Mouse (Mus musculus) frontal cortex, postnatal 14 days (tissue): ENCODE measurements around the gene Hes2.

Source experiments
- DNase-seq, 2 experiments: peaks; one replicate each; pipeline ENCODE4 v3.0.0; 2022; ENCODE audit warnings: low spot score in 2 of 2

Hes2 gene

DNA sequence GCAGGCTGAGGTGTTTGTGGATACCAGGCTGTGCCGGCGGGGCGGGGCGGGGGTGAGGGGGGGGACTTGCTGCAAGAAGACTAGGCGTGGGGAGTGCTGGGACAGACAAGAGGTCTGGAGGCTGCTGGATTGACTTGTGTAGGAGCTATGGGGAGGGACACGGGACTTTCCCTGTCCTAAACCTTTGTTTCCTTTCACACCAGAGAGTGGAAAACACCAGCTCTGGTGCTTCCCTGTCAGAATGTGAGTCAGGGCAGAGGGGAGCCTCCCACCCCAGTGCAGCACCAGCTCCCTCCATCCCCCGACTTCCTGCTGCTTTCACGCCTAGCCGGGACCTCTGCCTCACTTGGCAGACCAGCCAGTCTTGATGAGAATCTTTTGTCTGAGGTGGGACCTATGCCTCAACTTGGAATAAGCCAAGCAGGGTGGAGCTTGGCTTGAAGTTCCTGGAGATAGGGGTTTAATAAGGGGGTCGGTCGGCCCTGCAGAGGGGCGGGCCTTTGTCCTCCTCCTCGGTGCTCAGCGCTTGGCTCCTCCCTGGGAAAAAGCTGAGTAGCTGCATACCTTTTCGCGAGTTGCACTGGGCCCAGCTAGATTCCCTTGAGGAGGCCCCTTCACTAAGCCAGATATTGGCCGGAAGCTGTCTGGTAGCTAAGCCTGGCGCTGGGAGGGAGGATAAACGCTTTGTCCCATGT lies 27.0 kb downstream of the Hes2 start:
- no peak for DNase-seq

DNA sequence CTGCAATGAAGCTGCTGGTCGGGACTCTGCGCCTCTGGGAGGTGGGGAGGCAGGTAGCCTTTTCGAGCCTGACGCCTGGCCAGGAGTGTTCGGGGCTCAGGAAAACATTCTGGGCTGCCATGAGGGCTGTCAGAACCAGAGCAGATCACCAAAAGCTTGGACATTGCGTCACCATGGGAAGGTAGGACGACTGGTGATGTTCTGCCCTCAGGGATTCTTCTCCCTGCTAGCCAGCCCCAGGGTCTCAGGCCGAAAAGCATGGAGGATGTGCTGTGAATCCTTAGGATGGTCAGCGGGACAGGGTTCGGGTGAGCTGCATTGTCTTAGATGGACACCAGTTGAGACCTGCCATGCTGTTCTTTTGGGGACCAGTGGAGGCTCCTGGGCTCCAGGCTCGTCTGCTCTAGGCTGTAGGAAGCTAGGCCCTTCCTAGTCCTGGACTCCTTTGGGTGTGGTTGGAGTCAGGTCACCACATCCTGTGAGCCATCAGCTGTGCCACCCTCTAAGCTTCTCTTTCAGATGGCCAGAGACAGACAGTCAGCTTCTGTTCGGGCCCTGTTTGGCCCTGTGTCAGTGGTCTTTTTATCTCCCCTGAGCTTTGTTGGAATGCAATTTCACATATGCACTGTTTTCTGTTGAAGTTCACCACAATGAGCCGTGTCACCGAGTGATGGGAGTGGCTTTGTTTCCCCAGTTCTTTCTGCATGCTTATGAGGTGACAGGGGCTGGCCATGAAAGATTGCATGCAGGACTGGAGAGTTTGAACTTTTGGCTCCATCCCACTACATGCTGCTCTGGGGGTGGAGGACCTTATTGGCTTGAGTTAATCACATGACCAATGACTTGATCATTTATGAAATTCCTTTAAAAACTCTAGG lies 27.8 kb downstream of the Hes2 start:
- no peak for DNase-seq

DNA sequence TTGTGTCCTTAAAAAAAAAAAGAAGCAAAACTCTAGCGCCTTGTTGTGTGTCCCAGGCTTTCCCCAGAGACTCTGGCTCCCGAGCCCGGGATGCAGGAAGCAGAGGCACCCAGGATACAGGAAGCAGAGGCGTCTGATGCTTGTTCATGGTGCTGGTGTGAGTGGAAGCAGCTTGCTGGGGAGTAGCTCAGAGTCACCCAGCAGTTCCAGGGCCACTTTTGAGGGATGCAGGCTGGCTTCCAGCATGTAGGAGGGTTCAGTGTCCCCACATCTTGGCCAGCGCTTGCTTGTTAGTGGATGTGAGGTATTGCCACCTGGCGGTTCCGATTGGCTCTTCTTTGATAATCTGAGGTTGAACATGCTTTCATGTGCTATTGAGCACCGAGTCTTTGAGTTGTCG lies 28.5 kb downstream of the Hes2 start:
- no peak for DNase-seq

DNA sequence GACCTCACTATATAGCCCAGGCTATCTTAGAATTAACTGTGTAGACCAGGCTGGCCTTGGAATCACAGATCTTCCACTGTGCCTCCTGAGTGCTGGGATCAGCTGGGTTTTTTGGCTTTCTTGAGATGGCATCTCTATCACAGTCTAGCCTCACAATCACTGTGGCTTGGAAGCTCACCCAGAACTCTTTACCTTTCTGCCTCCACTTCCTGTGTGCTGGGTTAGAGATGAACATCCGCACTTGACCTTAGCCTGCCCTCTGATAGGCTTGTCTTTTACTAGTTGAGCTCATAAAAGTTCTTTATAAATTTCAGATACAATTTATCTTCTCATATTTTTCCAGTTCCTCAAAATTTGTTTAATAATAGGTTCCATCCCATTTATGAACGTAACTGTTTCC lies 30.0 kb downstream of the Hes2 start:
- no peak for DNase-seq

DNA sequence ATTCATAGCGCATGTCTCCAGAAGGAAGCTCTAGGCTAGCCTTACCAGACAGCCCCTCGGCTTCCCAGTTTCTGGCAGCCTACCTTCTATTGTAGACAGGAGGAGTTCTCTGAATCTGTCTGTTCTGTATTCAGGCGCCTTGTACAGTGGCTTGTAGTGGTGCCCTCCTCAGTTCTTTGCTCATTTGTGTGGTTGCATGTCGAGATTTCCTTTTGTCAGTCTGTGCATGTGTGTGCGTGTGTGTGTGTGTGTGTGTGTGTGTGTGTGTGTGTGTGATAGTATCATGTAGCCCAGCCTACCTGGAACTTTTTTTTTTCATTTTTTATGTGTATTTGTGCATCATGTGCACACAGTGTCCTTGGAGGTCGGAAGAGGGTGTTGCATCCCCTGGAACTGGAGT lies 30.4 kb downstream of the Hes2 start:
- no peak for DNase-seq

DNA sequence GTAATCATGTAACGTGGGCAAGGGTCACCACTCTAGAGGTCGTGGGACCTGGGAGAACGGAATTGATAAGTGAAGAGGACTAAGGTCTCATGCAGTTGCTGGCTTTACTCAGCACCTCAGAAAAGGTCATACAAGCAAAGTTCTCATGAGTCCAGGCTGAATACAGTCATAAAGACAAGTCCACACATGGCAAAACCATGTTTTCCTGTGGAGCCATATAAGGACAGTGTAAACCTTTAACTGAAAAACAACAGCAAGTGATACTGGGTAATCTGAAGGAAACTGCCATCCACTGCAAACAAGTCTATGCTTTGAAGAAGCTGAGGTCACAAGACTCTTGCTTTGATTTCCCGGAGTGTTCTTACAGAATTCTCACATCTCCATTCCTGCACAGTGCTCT lies 31.0 kb downstream of the Hes2 start:
- DNase-seq = no peak

DNA sequence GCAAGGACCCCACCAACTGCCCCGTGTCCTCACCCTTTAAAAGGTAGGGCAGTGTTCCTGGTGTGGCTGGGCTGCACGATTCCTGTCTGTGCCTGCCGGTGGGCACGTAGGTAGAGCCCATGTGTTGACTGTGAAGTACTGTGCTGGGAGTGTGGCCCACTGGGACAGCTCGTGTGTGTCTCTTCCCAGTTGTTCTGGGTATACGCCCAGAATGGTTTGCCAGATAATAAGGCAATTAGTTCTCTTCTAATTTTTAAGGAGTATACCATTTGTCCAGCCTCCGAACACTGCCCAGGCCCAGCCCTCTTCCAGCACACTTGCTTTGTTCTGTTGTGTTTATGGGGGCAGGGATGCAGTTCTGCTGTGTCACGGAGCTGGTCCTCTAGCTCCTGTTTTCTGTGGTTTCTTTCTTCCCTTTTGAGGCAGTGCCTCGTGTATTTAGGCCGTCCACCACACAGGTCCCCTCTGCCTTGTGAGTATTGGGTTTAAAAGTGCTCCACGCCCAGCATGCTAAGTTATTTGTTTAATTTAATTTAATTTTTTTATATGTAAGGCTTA lies 31.5 kb downstream of the Hes2 start:
- DNase-seq = no peak

DNA sequence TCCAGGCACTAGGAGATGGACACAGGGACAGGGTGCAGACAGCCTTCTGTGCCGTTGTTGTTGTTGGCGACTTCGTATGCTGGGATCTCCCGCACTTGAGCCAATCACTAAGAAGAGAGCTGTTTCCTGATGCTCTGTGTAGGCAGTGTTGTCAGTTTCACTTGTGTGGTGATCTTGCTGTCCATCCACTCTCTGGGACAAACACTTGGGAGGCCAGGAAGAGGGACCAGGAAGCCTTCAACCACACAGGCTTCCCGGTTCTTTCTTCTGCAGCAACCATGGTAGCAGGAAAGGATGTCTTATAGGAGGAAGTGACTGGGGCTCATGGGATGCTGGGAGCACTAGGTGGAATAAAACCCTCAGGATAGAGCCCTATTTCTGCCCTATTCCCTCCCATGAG lies 32.0 kb downstream of the Hes2 start:
- no peak for DNase-seq

DNA sequence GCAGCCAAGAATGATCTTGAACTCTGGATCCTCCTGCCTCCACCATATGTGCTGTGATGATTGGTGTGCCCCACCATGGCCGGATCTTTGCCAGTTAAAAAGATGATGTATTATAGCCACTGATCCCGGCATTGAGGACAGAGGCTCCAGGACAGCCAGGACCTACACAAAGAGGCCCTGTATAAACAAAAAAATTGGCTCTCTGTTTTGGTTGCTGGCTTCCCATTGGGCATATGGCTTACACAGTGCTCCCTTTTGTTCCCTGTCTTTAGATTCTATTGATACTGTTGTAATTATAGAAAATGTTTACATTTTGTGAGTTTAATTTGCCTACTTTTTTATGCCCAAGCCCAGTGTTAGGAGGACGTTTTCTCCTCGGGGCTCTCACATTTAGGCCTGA lies 33.9 kb downstream of the Hes2 start:
- DNase-seq = no peak

DNA sequence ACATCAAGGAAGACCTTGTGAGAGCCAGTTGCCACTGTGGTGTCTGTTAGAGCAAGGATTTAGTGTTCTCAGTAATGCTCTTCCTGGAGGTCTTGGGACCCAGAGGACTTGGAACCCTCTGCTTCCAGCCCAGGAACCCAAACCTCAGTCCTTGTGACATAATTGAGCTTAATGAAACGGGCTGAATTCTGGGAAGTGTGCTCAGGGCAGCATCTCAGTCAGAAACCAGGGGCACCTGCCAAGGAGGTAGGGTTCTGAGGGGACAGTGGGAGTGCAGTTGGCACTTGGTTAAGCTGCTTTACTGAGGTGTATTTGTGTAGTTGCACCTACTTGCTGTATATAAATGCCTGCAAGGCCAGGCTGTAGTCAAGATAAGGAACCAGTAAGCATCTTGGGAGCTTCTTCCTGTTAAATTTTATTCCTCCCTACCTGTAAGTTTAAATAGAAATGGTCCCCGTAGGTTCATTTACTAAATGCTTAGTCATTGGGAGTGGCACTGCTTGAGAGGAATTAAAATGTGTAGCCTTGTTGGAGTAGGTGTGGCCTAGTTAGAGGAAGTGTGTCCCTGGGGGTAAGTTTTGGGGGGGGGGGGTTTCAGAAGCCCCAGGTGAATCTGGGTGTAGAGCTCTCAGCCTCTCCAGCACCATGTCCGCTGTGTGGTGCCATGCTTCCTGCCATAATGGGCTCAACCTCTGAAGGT lies 36.0 kb downstream of the Hes2 start:
- DNase-seq = no peak

DNA sequence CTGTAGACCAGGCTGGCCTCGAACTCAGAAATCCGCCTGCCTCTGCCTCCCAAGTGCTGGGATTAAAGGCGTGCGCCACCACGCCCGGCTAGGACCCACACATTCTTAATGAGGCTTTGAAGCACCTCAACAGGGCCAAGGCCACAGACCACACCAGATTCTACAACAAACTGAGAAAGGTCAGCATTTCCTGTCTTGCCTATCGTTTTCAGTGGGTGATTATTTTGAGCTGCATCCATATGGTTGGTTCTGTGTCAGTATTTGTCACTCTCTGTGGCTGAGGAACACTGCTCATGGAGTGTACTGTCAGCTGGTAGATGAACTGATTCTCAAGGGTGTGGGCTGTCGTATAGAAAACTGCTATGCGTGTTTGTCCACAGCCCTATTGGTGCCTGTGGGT lies 37.6 kb downstream of the Hes2 start:
- no peak for DNase-seq

DNA sequence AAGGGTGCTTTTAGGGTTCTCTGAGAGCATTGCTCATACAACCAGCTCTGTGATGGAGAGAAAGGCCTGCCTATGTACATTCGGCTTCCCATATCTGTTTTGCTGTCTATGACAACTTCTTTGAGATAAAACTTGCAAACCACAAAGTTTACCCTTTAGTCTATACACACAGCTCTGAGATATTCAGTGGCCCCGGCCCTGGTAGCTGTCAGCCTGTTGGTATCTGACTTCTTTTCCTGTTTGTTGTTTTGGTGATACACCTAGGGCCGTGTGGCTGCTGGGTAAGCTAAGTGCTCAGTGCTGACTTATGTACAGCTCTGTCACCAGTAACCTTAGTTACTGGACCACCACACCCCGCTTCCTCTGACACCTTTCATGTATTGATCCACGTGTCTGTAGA lies 38.9 kb downstream of the Hes2 start:
- DNase-seq = no peak

DNA sequence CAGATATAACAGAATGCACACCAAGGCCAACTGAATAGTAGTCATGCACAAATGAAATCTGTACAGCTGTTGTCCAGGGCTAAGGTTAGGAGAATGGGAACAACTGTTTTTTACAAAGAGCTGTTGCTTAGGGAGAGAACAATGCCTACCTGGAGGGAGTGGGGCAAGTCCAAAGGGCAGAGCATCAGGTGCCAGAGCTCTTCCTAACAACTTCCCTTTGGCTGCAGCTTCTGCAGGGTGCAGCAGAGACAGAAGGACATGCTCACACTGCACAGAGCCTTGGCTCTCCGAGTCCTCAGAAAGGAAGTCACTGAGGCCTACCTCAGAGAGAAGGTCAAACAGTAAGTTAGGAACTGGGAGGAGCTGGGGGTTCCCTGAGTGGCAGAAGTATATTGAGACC lies 41.0 kb downstream of the Hes2 start:
- no peak for DNase-seq

DNA sequence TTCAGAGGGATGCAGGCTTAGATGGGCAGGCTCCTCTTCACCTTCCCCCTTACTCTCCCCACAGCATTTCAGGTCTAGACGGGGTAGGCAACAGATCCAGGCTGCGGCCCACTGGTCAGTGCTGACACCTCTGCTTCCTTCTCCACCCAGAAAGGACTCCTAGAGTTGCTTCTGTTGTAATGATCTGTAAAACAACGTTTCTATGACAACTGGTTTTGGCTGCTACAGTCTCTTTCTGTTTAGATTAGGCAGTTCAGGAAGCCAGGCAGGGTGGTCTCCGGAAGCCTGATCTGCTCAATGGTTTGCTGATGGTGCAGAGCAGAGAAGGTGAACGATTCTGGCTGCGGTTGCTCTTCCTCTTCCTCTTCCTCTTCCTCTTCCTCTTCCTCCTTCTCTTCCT lies 42.8 kb downstream of the Hes2 start:
- DNase-seq = no peak

DNA sequence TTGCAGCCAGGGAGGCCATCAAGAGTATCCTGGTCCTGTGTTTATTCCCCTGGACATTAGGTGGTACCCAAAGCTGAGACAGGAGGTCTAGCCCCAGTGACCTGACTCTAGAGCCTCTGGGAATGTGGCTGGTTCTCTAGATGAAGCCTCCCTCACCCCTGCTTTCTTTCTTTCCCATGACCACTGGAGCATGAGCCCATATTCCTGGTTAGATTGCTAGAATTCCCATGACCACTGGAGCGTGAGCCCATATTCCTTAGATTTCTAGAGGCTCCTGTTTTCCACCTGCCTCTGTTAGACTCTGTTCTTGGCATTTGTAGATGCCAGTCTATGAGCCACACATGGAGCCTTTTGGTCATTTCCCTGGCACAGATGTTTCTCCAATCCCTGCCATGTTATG lies 43.8 kb downstream of the Hes2 start:
- DNase-seq = no peak

DNA sequence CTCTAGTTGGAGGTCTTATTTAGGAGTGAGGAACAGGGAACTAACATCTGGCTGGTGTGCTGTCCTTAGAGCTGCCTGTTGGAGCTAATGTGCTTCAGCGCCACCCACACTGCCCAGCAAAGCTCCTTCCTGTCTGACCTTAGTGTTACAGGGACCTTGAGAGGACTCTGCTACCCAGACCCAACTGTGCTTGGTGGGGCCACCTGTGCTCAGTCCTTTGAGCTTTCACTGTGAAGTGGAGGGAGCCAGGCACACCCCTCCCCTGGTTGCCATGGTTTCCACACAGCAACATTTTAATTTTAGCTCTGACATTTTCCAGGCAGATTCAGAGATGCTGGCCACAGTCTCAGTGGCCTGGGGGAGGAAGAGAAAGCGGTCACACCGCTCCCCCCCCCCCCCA lies 44.2 kb downstream of the Hes2 start:
- no peak for DNase-seq

DNA sequence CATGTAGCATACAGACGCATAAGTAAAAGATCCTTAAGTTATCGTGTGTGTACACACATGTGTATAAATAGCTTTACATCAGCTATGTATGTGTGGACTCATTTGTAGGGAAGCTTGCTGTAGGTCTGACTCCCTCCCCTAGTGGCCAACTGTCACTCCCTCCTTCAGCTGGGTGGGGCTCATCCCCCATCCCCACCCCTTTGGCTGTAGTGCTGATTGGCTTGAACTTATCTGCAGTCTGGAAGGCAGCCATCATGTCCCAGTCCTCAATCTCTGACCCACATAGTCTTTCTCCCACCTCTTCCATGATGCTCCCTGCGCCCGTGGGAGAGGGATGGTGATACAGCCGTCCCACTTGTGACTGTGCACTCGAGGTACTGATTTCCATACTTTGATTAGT lies 46.0 kb downstream of the Hes2 start:
- DNase-seq = no peak

DNA sequence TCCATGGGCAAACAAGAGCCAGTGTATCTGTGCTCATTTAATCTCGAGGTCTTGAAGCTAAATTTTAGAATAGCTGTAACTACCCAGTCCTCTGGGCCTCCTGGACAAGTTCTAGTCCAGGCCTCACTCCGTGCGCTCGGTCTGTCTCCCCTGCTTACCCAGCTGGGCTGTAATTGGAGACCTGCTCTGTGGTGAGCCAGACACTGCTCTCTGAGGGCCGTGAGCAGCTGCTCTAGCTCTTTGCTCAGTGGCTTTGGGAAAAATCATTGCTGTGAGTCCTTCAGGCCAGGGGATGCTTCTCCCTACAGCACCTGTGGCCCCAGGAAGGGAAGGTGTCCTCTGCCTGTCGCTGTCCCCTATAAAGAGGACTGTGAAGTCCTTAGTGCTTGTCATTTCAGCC lies 47.5 kb downstream of the Hes2 start:
- DNase-seq = no peak

DNA sequence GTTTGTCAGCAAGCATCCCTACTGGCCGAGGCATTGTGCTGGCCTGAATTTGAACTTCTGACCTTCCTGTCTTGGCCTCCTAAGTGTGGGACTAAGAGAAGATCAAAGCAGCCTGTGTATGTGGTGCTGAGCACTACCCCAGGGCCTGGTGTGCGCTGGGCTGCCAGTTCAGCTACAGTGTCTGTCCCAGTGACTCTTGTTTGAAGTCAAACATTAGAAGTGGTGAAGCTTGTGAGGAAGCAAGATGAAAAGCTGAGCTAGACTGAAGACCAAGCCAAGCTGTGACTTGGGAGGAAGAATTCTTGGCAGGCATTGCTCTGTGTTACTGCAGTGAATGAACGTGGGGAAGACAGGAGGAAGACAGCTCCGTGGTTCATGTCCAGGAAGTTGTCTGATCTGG lies 51.0 kb downstream of the Hes2 start:
- DNase-seq = no peak
